Mouse (Mus musculus): ENCODE results near the gene Sik3. TPM values are rescaled to one million over a fixed set of nuclear protein-coding genes. Genes with fewer than 3 reads are reported as not detected.
"Not testable (repeated sequence)": the region's sequence is repeated elsewhere in the genome, so short reads cannot be mapped to it uniquely, and the experiment has no call there.

The Sik3 gene
- polyA plus RNA-seq, 1 experiment from 2014 or later, result 13.6 TPM

GRCm38 (mm10) chr9:46069013-46069412 is 56.4 kb downstream of the Sik3 start:
- Histone ChIP-seq H3K27me3 (replicated peaks) (no peaks in the 10 kb centered on the region), H3K9me3 (no peaks in the 10 kb centered on the region), H3K4me3 (no peak overlapping the region), H3K36me3 (replicated peaks) (no peaks in the 10 kb centered on the region), H3K4me1 (peaks cover 4% of the 10 kb centered on the region), H3K27ac (no peak overlapping the region), H3K4me2 (no peak overlapping the region), H3K9ac (no peak overlapping the region)
- 86% methylated on average over 4 of the region's 4 CpGs for WGBS
- no peak for ATAC-seq (replicated peaks)

DNA sequence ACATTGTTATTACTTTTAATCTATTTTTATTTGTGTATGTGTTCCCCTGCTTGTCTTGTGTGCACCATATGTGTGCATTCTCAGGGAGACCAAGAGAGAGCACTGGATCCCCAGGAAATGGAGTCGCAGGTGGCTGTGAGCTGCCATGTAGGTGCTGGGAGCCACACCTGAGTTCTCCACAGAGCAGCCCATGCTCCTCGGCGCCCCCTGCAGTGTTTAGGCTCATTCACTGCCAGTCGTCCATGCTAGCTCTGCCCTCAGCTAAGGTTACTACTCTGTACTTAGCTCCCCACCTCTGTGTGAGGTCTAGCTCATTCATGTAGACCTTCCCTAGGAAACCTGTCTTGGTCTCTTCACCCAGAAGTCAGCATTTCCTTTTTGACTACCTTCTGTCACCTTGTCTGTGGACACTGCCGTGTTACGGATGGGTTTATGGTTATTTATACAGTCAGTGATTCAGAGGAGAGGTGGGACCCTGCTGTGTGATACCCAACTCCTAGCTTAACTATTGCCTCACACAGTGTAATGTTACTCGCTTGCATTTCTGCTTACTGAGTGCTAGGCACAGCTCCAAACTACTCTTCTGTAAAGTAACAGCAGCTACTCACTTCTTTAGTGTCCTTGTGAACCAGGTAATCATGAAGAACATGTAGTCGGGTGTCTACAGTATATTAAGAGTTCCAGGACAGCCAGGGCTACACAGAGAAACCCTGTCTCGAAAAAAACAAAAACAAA is 59.6 kb downstream of the Sik3 start:
- Histone ChIP-seq H3K36me3 (replicated peaks) (no peaks in the 10 kb centered on the region), H3K9ac (no peak overlapping the region), H3K4me1 (peaks cover 4% of the 10 kb centered on the region), H3K4me3 (no peak overlapping the region), H3K27ac (no peak overlapping the region), H3K27me3 (replicated peaks) (no peaks in the 10 kb centered on the region), H3K9me3 (no peaks in the 10 kb centered on the region), H3K4me2 (no peak overlapping the region)
- no peak for ATAC-seq (replicated peaks)
- WGBS, result 74% methylated on average over 9 of the region's 9 CpGs

- Histone ChIP-seq H3K4me3 (no peak overlapping the region), H3K36me3 (replicated peaks) (no peaks in the 10 kb centered on the region), H3K27ac (no peak overlapping the region), H3K4me2 (no peak overlapping the region), H3K4me1 (peaks cover 4% of the 10 kb centered on the region), H3K27me3 (replicated peaks) (no peaks in the 10 kb centered on the region), H3K9ac (no peak overlapping the region), H3K9me3 (no peaks in the 10 kb centered on the region)
- ATAC-seq (replicated peaks), result no peak
- 80% methylated on average over 3 of the region's 3 CpGs for WGBS
These were observed 60.8 kb downstream of the Sik3 start for GRCm38 (mm10) chr9:46073443-46073842.

GRCm38 (mm10) chr9:46075578-46075977 is 63.0 kb downstream of the Sik3 start:
- Histone ChIP-seq H3K9me3 (no peaks in the 10 kb centered on the region), H3K4me3 (no peak overlapping the region), H3K27me3 (replicated peaks) (no peaks in the 10 kb centered on the region), H3K4me1 (peaks cover 4% of the 10 kb centered on the region; the same call in 1 of the 2 replicates), H3K9ac (no peak overlapping the region), H3K4me2 (no peak overlapping the region), H3K27ac (no peak overlapping the region), H3K36me3 (replicated peaks) (no peaks in the 10 kb centered on the region)
- WGBS, result 83% methylated on average over 2 of the region's 2 CpGs
- ATAC-seq (replicated peaks), result no peak

DNA sequence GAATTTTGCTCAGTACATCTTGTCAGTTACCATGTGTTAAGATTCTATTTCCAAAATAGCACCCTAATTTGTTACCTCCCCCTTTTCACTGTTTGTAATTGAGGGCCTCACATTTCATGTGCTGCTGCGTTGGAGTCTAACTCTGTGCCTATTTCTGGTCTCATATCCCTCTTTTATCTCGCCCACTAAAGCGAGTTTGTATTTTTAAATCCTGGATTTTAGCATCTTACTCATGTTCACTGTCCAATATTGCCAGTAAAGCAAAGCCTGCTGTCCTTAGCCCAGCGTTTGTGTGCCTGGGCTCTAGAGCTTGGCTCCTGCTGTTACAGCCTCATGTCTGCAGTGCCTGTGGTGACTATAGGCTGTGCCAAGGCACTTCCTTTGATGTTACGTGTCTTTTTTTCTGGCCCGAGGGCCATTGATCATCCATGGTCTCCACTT is 69.8 kb downstream of the Sik3 start:
- H3K27ac ChIP-seq, result 0 out of 2 replicates have a peak overlapping the region, but pooled peaks have one; percentile 13
- no peaks in the 10 kb centered on the region for H3K36me3 ChIP-seq (replicated peaks)
- no peak for ATAC-seq (replicated peaks)
- no peaks in the 10 kb centered on the region for H3K9me3 ChIP-seq
- no peak overlapping the region for H3K4me3 ChIP-seq
- peaks cover 20% of the 10 kb centered on the region for H3K4me1 ChIP-seq
- no peak overlapping the region for H3K4me2 ChIP-seq
- WGBS, result 64% methylated on average over 6 of the region's 6 CpGs
- H3K27me3 ChIP-seq (replicated peaks), result no peaks in the 10 kb centered on the region
- H3K9ac ChIP-seq, result no peak overlapping the region

- ATAC-seq (replicated peaks), result no peak
- Histone ChIP-seq H3K27me3 (replicated peaks) (no peaks in the 10 kb centered on the region), H3K4me1 (peaks cover 20% of the 10 kb centered on the region), H3K27ac (no peak overlapping the region), H3K9me3 (no peaks in the 10 kb centered on the region), H3K9ac (no peak overlapping the region), H3K4me3 (no peak overlapping the region), H3K4me2 (no peak overlapping the region), H3K36me3 (replicated peaks) (no peaks in the 10 kb centered on the region)
- WGBS, result 68% methylated on average over 7 of the region's 7 CpGs
These were observed 70.9 kb downstream of the Sik3 start for GRCm38 (mm10) chr9:46083490-46083893.

GRCm38 (mm10) chr9:46085898-46086297 is 73.3 kb downstream of the Sik3 start:
- Histone ChIP-seq H3K9me3 (no peaks in the 10 kb centered on the region), H3K4me2 (no peak overlapping the region), H3K4me1 (peaks cover 20% of the 10 kb centered on the region), H3K4me3 (no peak overlapping the region), H3K27me3 (replicated peaks) (no peaks in the 10 kb centered on the region), H3K36me3 (replicated peaks) (no peaks in the 10 kb centered on the region), H3K27ac (no peak overlapping the region), H3K9ac (no peak overlapping the region)
- WGBS, result 56% methylated on average over 7 of the region's 7 CpGs
- no peak for ATAC-seq (replicated peaks)

GRCm38 (mm10) chr9:46086826-46087225 is 74.2 kb downstream of the Sik3 start:
- H3K9me3 ChIP-seq, result no peaks in the 10 kb centered on the region
- 75% methylated on average over 3 of the region's 3 CpGs for WGBS
- H3K4me3 ChIP-seq, result no peak overlapping the region

DNA sequence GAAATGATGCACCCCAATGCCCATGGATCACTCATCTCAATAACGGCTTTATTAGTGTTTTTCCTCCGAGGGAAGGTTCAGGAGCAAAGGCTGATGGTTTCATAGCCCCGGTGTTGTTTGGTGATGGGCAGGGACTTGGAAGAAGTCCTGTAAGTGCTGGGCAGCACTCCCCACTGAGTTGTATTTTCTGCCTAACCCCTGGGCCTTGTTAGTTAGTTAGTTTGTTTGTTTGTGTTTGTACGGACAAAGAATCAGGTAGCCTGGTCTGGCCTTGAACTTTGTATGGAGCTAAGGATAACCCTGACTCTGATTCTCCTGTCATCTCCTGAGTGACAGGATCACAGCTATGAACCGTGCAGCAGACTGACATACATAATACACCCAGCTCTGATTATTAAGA is 74.8 kb downstream of the Sik3 start:
- no peak overlapping the region for H3K9ac ChIP-seq
- 74% methylated on average over 5 of the region's 5 CpGs for WGBS
- H3K27me3 ChIP-seq (replicated peaks), result no peaks in the 10 kb centered on the region
- H3K9me3 ChIP-seq, result no peaks in the 10 kb centered on the region
- ATAC-seq (replicated peaks), result no peak
- H3K36me3 ChIP-seq (replicated peaks), result no peaks in the 10 kb centered on the region
- no peak overlapping the region for H3K4me3 ChIP-seq
- no peak overlapping the region for H3K27ac ChIP-seq
- no peak overlapping the region for H3K4me2 ChIP-seq
- peaks cover 12% of the 10 kb centered on the region for H3K4me1 ChIP-seq

More at GRCm38 (mm10) chr9:46086826-46087225, 74.2 kb downstream of the Sik3 start:
- Histone ChIP-seq H3K4me2 (no peak overlapping the region), H3K27me3 (replicated peaks) (no peaks in the 10 kb centered on the region), H3K36me3 (replicated peaks) (no peaks in the 10 kb centered on the region), H3K9ac (no peak overlapping the region), H3K4me1 (peaks cover 19% of the 10 kb centered on the region), H3K27ac (no peak overlapping the region)
- no peak for ATAC-seq (replicated peaks)

GRCm38 (mm10) chr9:46088722-46089121 is 76.1 kb downstream of the Sik3 start:
- no peak for ATAC-seq (replicated peaks)
- H3K9ac ChIP-seq, result no peak overlapping the region
- peaks cover 3% of the 10 kb centered on the region; the same call in 1 of the 2 replicates for H3K4me1 ChIP-seq
- H3K4me3 ChIP-seq, result no peak overlapping the region
- 82% methylated on average over 10 of the region's 10 CpGs for WGBS
- no peak overlapping the region for H3K4me2 ChIP-seq
- H3K36me3 ChIP-seq (replicated peaks), result no peaks in the 10 kb centered on the region
- H3K27ac ChIP-seq, result no peak overlapping the region
- no peaks in the 10 kb centered on the region for H3K27me3 ChIP-seq (replicated peaks)
- H3K9me3 ChIP-seq, result no peaks in the 10 kb centered on the region

- no peak overlapping the region for H3K4me3 ChIP-seq
- 26% methylated on average over 4 of the region's 4 CpGs for WGBS
- no peak for ATAC-seq (replicated peaks)
- no peaks in the 10 kb centered on the region for H3K9me3 ChIP-seq
- H3K4me2 ChIP-seq, result no peak overlapping the region
- H3K4me1 ChIP-seq, result peaks cover 3% of the 10 kb centered on the region; the same call in 1 of the 2 replicates
- H3K27ac ChIP-seq, result no peak overlapping the region
- no peaks in the 10 kb centered on the region for H3K36me3 ChIP-seq (replicated peaks)
- H3K27me3 ChIP-seq (replicated peaks), result no peaks in the 10 kb centered on the region
- H3K9ac ChIP-seq, result no peak overlapping the region
These were observed 77.4 kb downstream of the Sik3 start for GRCm38 (mm10) chr9:46090066-46090465.

DNA sequence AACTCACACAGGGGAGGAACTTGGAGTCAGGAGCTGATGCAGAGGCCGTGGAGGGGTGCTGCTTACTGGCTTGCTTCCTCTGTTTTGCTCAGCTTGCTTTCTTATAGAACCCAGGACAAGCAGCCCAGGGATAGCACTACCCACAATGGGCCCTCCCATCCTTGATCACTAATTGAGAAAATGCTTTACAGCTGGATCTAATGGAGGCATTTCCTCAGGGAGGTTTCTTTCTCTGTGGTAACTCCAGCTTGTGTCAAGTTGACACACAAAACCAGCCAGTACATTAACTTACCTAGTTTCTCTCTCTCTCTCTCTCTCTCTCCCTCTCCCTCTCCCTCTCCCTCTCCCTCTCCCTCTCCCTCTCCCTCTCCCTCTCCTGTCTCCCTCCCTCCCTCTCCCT is 78.5 kb downstream of the Sik3 start:
- WGBS, result 65% methylated on average over 1 of the region's 1 CpGs
- not testable (repeated sequence) for H3K27me3 ChIP-seq (replicated peaks); H3K9ac ChIP-seq; H3K27ac ChIP-seq; H3K36me3 ChIP-seq (replicated peaks); H3K4me3 ChIP-seq; H3K9me3 ChIP-seq; H3K4me1 ChIP-seq; H3K4me2 ChIP-seq; ATAC-seq (replicated peaks)

- no peaks in the 10 kb centered on the region for H3K36me3 ChIP-seq (replicated peaks)
- H3K4me3 ChIP-seq, result no peak overlapping the region
- ATAC-seq (replicated peaks), result no peak
- no peak overlapping the region for H3K9ac ChIP-seq
- no peak overlapping the region for H3K27ac ChIP-seq
- no peaks in the 10 kb centered on the region for H3K4me1 ChIP-seq
- H3K27me3 ChIP-seq (replicated peaks), result no peaks in the 10 kb centered on the region
- H3K9me3 ChIP-seq, result no peaks in the 10 kb centered on the region
- no peak overlapping the region for H3K4me2 ChIP-seq
- whole genome bisulfite sequencing, result 95% methylated on average over 6 of the region's 6 CpGs
These were observed 80.0 kb downstream of the Sik3 start for GRCm38 (mm10) chr9:46092633-46093032.
